Comparison of ENCODE assay signal across 9 mouse cellular contexts in the genomic region with DNA sequence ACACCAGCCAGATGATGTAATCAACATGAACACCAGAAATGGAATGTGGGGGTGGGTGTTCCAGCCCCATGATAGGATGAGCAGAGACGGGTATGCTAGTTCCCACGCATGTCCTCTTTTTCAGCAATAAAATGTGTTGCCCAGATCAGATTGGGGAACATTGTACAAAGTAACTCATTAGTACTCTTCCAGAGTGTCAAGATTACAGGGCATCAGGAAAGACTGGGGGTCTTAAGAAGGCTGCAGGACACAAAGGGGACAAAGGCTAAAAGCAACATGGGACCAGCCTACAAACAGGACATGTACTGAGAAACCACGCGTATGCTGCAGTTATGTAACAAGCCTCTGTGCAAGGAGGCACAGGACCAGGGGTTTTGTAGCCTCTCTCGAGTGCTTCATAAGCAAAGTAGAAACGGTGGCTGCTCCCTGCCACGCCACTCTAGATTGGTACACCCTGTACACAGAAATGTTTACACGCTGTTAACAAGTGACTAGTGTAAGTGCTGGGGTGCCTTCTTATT.
DNase-seq lines count a peak whose midpoint lies in the region.
"Had no signal": no experiment of that assay in that cellular context is flagged by ENCODE, and none has a peak within 500 bp of the region (broad histone marks: within the 10 kb centered on the region; RNA-seq: fewer than 3 reads in every experiment).

No protein-coding gene starts in this region.

- peak; percentile 48 to 85 for DNase-seq in layer of hippocampus, adult 18-20 months (ENCODE audit: low spot score in 2 of 2)
- no peak for DNase-seq in layer of hippocampus, postnatal 14 days (ENCODE audit: low spot score in 2 of 2)
- DNase-seq in right cerebral cortex, adult 2 months (ENCODE audit: low spot score in 2 of 2) = peak; percentile 49 to 59
- DNase-seq in right cerebral cortex, postnatal 10 days (ENCODE audit: low spot score in 2 of 2) = no peak
- peak; percentile 64 to 69 for DNase-seq in left cerebral cortex, postnatal 36 days (ENCODE audit: low spot score in 2 of 2)
- DNase-seq in adrenal gland, postnatal 14 days = no peak
- no peak for DNase-seq in thymus, postnatal 36 days
- DNase-seq: adrenal gland, adult 8-10 months; thymus, postnatal 25 days had no signal

- intact Hi-C loops in left cerebral cortex, postnatal 36 days (cut with DNase I) = no loop called here

Comparison
In these comparisons a context has a peak if more than half of its experiments do, and no peak if none do; other contexts are left out.
1. DNase-seq: peak in layer of hippocampus, adult 18-20 months (2 of 2), right cerebral cortex, adult 2 months (2 of 2) and left cerebral cortex, postnatal 36 days (2 of 2); none in layer of hippocampus, postnatal 14 days (0 of 2), right cerebral cortex, postnatal 10 days (0 of 2), adrenal gland, postnatal 14 days (single experiment) and thymus, postnatal 36 days (0 of 2).